Mouse (Mus musculus) cortical plate, adult 2 months (tissue): Measurements from ENCODE around the gene Ift122.

ENCODE experiments used
- CTCF ChIP-seq: fragments of 200-500 bp; IDR thresholded peaks from 2 replicates; pipeline ENCODE4 v1.5.1; 2011; ENCODE audit warnings: mild to moderate bottlenecking, control low read depth, low read length; ENCODE audit not compliant: insufficient read depth; ENCODE audit errors: extremely low read depth
- POLR2A ChIP-seq: fragments of 200-500 bp; IDR thresholded peaks from 2 replicates; pipeline ENCODE4 v1.6.1; 2011; ENCODE audit warnings: mild to moderate bottlenecking, low read length, control low read depth; ENCODE audit not compliant: insufficient read depth; ENCODE audit errors: extremely low read depth

GRCm38 (mm10) chr6:115891497-115892061 lies 38.3 kb downstream of the Ift122 start:
- TF ChIP-seq POLR2A = no peak
- TF ChIP-seq CTCF = no peak
